Mouse (Mus musculus): ENCODE measurements around the gene Fhit. TPM values are rescaled to one million over a fixed set of nuclear protein-coding genes. Genes with fewer than 3 reads are reported as not detected.
A peak's percentile ranks its signal among the peaks of the same experiment; 100 is the strongest.

Gene Fhit
- polyA plus RNA-seq, 1 experiment, result 1.6 TPM

GRCm38 (mm10) chr14:10507560-10507959, 654.3 kb downstream of the Fhit start:
- Histone ChIP-seq H3K4me3 (replicated peaks; ENCODE audit: extremely low read depth, low read depth, low read length) (no peak overlapping the region), H3K4me1 (ENCODE audit: control insufficient read depth, insufficient read depth, low read length) (no peaks in the 10 kb centered on the region)
- DNase-seq, result no peak
- 74% methylated on average over 1 of the region's 1 CpGs for WGBS
- TF ChIP-seq POLR2A (IDR thresholded peaks at IDR 0.05; ENCODE audit: borderline replicate concordance, extremely low read depth, low read depth, low read length) (no peak), CTCF (IDR thresholded peaks at IDR 0.05; ENCODE audit: insufficient read depth, low read length) (no peak)

GRCm38 (mm10) chr14:10485798-10486197, 676.0 kb downstream of the Fhit start:
- 73% methylated on average over 3 of the region's 3 CpGs for WGBS
- no peak for TF ChIP-seq POLR2A (IDR thresholded peaks at IDR 0.05; ENCODE audit: borderline replicate concordance, extremely low read depth, low read depth, low read length)
- no peak for TF ChIP-seq CTCF (IDR thresholded peaks at IDR 0.05; ENCODE audit: insufficient read depth, low read length)
- DNase-seq, result no peak
- no peaks in the 10 kb centered on the region for H3K4me1 ChIP-seq (ENCODE audit: control insufficient read depth, insufficient read depth, low read length)
- H3K4me3 ChIP-seq (replicated peaks; ENCODE audit: extremely low read depth, low read depth, low read length), result no peak overlapping the region

GRCm38 (mm10) chr14:10482851-10483613, 678.8 kb downstream of the Fhit start:
- no peak for DNase-seq
- WGBS, result 78% methylated on average over 3 of the region's 3 CpGs
- no peak for TF ChIP-seq CTCF (IDR thresholded peaks at IDR 0.05; ENCODE audit: insufficient read depth, low read length)
- TF ChIP-seq POLR2A (IDR thresholded peaks at IDR 0.05; ENCODE audit: borderline replicate concordance, extremely low read depth, low read depth, low read length), result no peak
- Histone ChIP-seq H3K4me3 (replicated peaks; ENCODE audit: extremely low read depth, low read depth, low read length) (no peak overlapping the region), H3K4me1 (ENCODE audit: control insufficient read depth, insufficient read depth, low read length) (no peaks in the 10 kb centered on the region)

- WGBS, result 77% methylated on average over 2 of the region's 2 CpGs
- no peak for TF ChIP-seq POLR2A (IDR thresholded peaks at IDR 0.05; ENCODE audit: borderline replicate concordance, extremely low read depth, low read depth, low read length)
- no peak for TF ChIP-seq CTCF (IDR thresholded peaks at IDR 0.05; ENCODE audit: insufficient read depth, low read length)
- no peak for DNase-seq
- Histone ChIP-seq H3K4me3 (replicated peaks; ENCODE audit: extremely low read depth, low read depth, low read length) (no peak overlapping the region), H3K4me1 (ENCODE audit: control insufficient read depth, insufficient read depth, low read length) (no peaks in the 10 kb centered on the region)
Measured at GRCm38 (mm10) chr14:10481370-10481769, 680.5 kb downstream of the Fhit start.

- 47% methylated on average over 1 of the region's 1 CpGs for WGBS
- Histone ChIP-seq H3K4me1 (ENCODE audit: control insufficient read depth, insufficient read depth, low read length) (no peaks in the 10 kb centered on the region), H3K4me3 (replicated peaks; ENCODE audit: extremely low read depth, low read depth, low read length) (no peak overlapping the region)
- TF ChIP-seq CTCF (IDR thresholded peaks at IDR 0.05; ENCODE audit: insufficient read depth, low read length) (no peak), POLR2A (IDR thresholded peaks at IDR 0.05; ENCODE audit: borderline replicate concordance, extremely low read depth, low read depth, low read length) (no peak)
- DNase-seq, result no peak
Measured at GRCm38 (mm10) chr14:10480681-10481080, 681.2 kb downstream of the Fhit start.

GRCm38 (mm10) chr14:10453001-10453861, 708.6 kb downstream of the Fhit start:
- 4% methylated on average over 14 of the region's 14 CpGs for WGBS
- peak; percentile 3 for DNase-seq
- TF ChIP-seq CTCF (IDR thresholded peaks at IDR 0.05; ENCODE audit: insufficient read depth, low read length), result no peak
- TF ChIP-seq POLR2A (IDR thresholded peaks at IDR 0.05; ENCODE audit: borderline replicate concordance, extremely low read depth, low read depth, low read length), result no peak
- Histone ChIP-seq H3K4me3 (replicated peaks; ENCODE audit: extremely low read depth, low read depth, low read length) (peak overlapping the region; percentile 19), H3K4me1 (ENCODE audit: control insufficient read depth, insufficient read depth, low read length) (no peaks in the 10 kb centered on the region)

GRCm38 (mm10) chr14:10452234-10452633, 709.6 kb downstream of the Fhit start:
- no peak for TF ChIP-seq CTCF (IDR thresholded peaks at IDR 0.05; ENCODE audit: insufficient read depth, low read length)
- 43% methylated on average over 5 of the region's 5 CpGs for WGBS
- DNase-seq, result no peak
- H3K4me1 ChIP-seq (ENCODE audit: control insufficient read depth, insufficient read depth, low read length), result no peaks in the 10 kb centered on the region
- no peak overlapping the region for H3K4me3 ChIP-seq (replicated peaks; ENCODE audit: extremely low read depth, low read depth, low read length)

GRCm38 (mm10) chr14:10445360-10445759, 716.5 kb downstream of the Fhit start:
- no peak for DNase-seq
- no peaks in the 10 kb centered on the region for H3K4me1 ChIP-seq (ENCODE audit: control insufficient read depth, insufficient read depth, low read length)
- H3K4me3 ChIP-seq (replicated peaks; ENCODE audit: extremely low read depth, low read depth, low read length), result no peak overlapping the region
- TF ChIP-seq POLR2A (IDR thresholded peaks at IDR 0.05; ENCODE audit: borderline replicate concordance, extremely low read depth, low read depth, low read length) (no peak), CTCF (IDR thresholded peaks at IDR 0.05; ENCODE audit: insufficient read depth, low read length) (no peak)

- no peak for DNase-seq
- Histone ChIP-seq H3K4me1 (ENCODE audit: control insufficient read depth, insufficient read depth, low read length) (no peaks in the 10 kb centered on the region), H3K4me3 (replicated peaks; ENCODE audit: extremely low read depth, low read depth, low read length) (no peak overlapping the region)
- TF ChIP-seq POLR2A (IDR thresholded peaks at IDR 0.05; ENCODE audit: borderline replicate concordance, extremely low read depth, low read depth, low read length) (no peak), CTCF (IDR thresholded peaks at IDR 0.05; ENCODE audit: insufficient read depth, low read length) (no peak)
- 72% methylated on average over 1 of the region's 1 CpGs for WGBS
Measured at GRCm38 (mm10) chr14:10439007-10439749, 722.7 kb downstream of the Fhit start.
